In genomic region chr8:125235898-125236835, GRCm38 (mm10) we compare ENCODE assay signal across 9 mouse cellular contexts.
A peak's percentile ranks its signal among the peaks of the same experiment; 100 is the strongest.
DNase-seq lines count a peak whose midpoint lies in the region; TF ChIP-seq lines count a peak whose summit lies in the region.
"Had no signal": no experiment of that assay in that cellular context is flagged by ENCODE, and none has a peak within 500 bp of the region (broad histone marks: within the 10 kb centered on the region; RNA-seq: fewer than 3 reads in every experiment).

No protein-coding gene starts in this region.

- peak; percentile 41; the same call in 1 of the 2 replicates for TF ChIP-seq POLR2A in heart, adult 2 months (IDR thresholded peaks at IDR 0.05; ENCODE audit: insufficient read depth, low read depth, low read length)

- H3K9me3 ChIP-seq in limb, embryonic 10.5 days (replicated peaks), result no peaks in the 10 kb centered on the region

- H3K27me3 ChIP-seq in heart, adult 2 months (ENCODE audit: control insufficient read depth, insufficient read depth, low read length), result no peaks in the 10 kb centered on the region
- no peaks in the 10 kb centered on the region for H3K27me3 ChIP-seq in limb, embryonic 10.5 days (ENCODE audit: low read depth, poor library complexity, severe bottlenecking)

- peaks cover 8% of the 10 kb centered on the region for H3K4me1 ChIP-seq in heart, adult 2 months (ENCODE audit: control insufficient read depth, insufficient read depth, low read length)
- H3K4me1 ChIP-seq in limb, embryonic 10.5 days, result peaks cover 46% of the 10 kb centered on the region

- peak overlapping the region; percentile 27 for H3K4me3 ChIP-seq in heart, adult 2 months
- H3K4me3 ChIP-seq in limb, embryonic 10.5 days, result peak overlapping the region; percentile 31; the same call in 1 of the 2 replicates

- TF ChIP-seq EP300 in heart, adult 2 months (IDR thresholded peaks at IDR 0.05; ENCODE audit: insufficient read depth, low read depth, low read length), result peak; percentile 87

- 19% methylated on average over 22 of the region's 22 CpGs for WGBS in heart, adult 2 months
- 37% methylated on average over 22 of the region's 22 CpGs for WGBS in limb, embryonic 10.5 days

- peak overlapping the region; percentile 80 for H3K27ac ChIP-seq in heart, adult 2 months
- peak overlapping the region; percentile 84 for H3K27ac ChIP-seq in limb, embryonic 10.5 days
- H3K27ac ChIP-seq: liver, embryonic 14.5 days had no signal

- peak overlapping the region; percentile 39 for H3K9ac ChIP-seq in heart, adult 2 months (ENCODE audit: low read depth, low read length)
- H3K9ac ChIP-seq: liver, embryonic 14.5 days had no signal

- no peaks in the 10 kb centered on the region for H3K36me3 ChIP-seq in heart, adult 2 months (ENCODE audit: control insufficient read depth, insufficient read depth, low read length)
- no peaks in the 10 kb centered on the region for H3K36me3 ChIP-seq in limb, embryonic 10.5 days

- no peak for TF ChIP-seq CTCF in heart, adult 2 months (IDR thresholded peaks at IDR 0.05)

- intact Hi-C loops in heart, adult 2 months (cut with DNase I), result loop anchor here (2.0 to 5.0 kb wide), 2 partner anchors 17 to 56 kb away; no protein-coding TSS in a partner anchor

- no peaks in the 10 kb centered on the region for H3K79me2 ChIP-seq in heart, adult 2 months (replicated peaks; ENCODE audit: control insufficient read depth, insufficient read depth, low read length)

- peak; percentile 38 to 45 for DNase-seq in cerebellum, postnatal 10 days
- DNase-seq in cerebellum, postnatal 36 days, result no peak
- peak; percentile 14 for DNase-seq in ZHBTc4 (ENCODE audit: low read depth, low spot score)
- DNase-seq in heart, adult 2 months, result peak; percentile 60 to 63
- peak; percentile 62 for DNase-seq in limb, embryonic 10.5 days (ENCODE audit: low spot score)
- peak; percentile 10 to 39 for DNase-seq in right cerebral cortex, postnatal 36 days (ENCODE audit: low spot score in 2 of 2)
- DNase-seq in thymus, postnatal 14 days, result no peak
- no peak for DNase-seq in testis, postnatal 14 days (ENCODE audit: low spot score)

Comparison
In these comparisons a context has a peak if more than half of its experiments do, and no peak if none do; other contexts are left out.
1. DNase-seq: peak in cerebellum, postnatal 10 days (2 of 2), ZHBTc4 (single experiment), heart, adult 2 months (2 of 2), limb, embryonic 10.5 days (single experiment) and right cerebral cortex, postnatal 36 days (2 of 2); none in cerebellum, postnatal 36 days (0 of 2), thymus, postnatal 14 days (single experiment) and testis, postnatal 14 days (single experiment).